Mouse (Mus musculus) midbrain, postnatal 0 days (tissue): ENCODE data around the gene Mlec. TPM values are rescaled to one million over a fixed set of nuclear protein-coding genes. Genes with fewer than 3 reads are reported as not detected.

Experiments
- ATAC-seq: fragments of 200-750 bp; cut with Nextera tagmentation; 2 replicates; pipeline ENCODE4 v1.8.0; 2017; ENCODE audit warnings: moderate number of reproducible peaks, mild to moderate bottlenecking, moderate TSS enrichment, moderate library complexity; ENCODE audit not compliant: low FRiP score
- DNase-seq: peaks from one replicate; pipeline ENCODE4 v3.0.0-alpha.2; 2015; ENCODE audit warnings: low spot score
- H3K27ac ChIP-seq: fragments of 300-500 bp; sonication (generic); 2 replicates; pipeline ENCODE4 v1.5.1; 2014; ENCODE audit warnings: low read depth, mild to moderate bottlenecking, low read length, mixed read lengths
- H3K27me3 ChIP-seq: fragments of 300-500 bp; sonication (generic); 2 replicates; pipeline ENCODE4 v1.6.1; 2014; ENCODE audit warnings: low read length, control low read depth, mixed read lengths; ENCODE audit not compliant: insufficient read depth
- H3K36me3 ChIP-seq: fragments of 300-500 bp; sonication (generic); 2 replicates; pipeline ENCODE4 v1.6.1; 2014; ENCODE audit warnings: low read length, control low read depth, mixed read lengths; ENCODE audit not compliant: insufficient read depth
- H3K4me1 ChIP-seq: fragments of 300-500 bp; sonication (generic); 2 replicates; pipeline ENCODE4 v1.6.1; 2014; ENCODE audit warnings: mild to moderate bottlenecking, control low read depth, antibody characterized with exemption, low read length, mixed read lengths; ENCODE audit not compliant: insufficient read depth
- H3K4me2 ChIP-seq: fragments of 300-500 bp; sonication (generic); 2 replicates; pipeline ENCODE4 v1.6.1; 2014; ENCODE audit warnings: low read depth, mild to moderate bottlenecking, low read length, mixed read lengths; ENCODE audit not compliant: poor library complexity, severe bottlenecking
- H3K4me3 ChIP-seq: fragments of 300-500 bp; sonication (generic); 2 replicates; pipeline ENCODE4 v1.5.1; 2014; ENCODE audit warnings: low read depth, mild to moderate bottlenecking, low read length, moderate library complexity
- H3K9ac ChIP-seq: fragments of 300-500 bp; sonication (generic); replicated peaks from 2 replicates; pipeline ENCODE4 v1.6.1; 2014; ENCODE audit warnings: mild to moderate bottlenecking, low read length, moderate library complexity, mixed read lengths; ENCODE audit not compliant: poor library complexity, severe bottlenecking
- H3K9me3 ChIP-seq: fragments of 300-500 bp; sonication (generic); 2 replicates; pipeline ENCODE4 v1.6.1; 2016; ENCODE audit warnings: low read length, control low read depth
- CTCF ChIP-seq: IDR thresholded peaks from 2 replicates; pipeline ENCODE4 v1.5.1; 2016; ENCODE audit warnings: antibody characterized with exemption, mild to moderate bottlenecking
- WGBS: fragments of 180-500 bp; shearing (Covaris S2); extraction: QIAGEN DNeasy Blood & Tissue Kit; methylation state at CpG from one replicate; pipeline ENCODE4 v1.1.7; 2014; 5-methylcytosine and 5-hydroxymethylcytosine counted together
- polyA plus RNA-seq: library from polyadenylated mRNA; unstranded; fragments of >200 nt; fragmentation: Nextera tagmentation; extraction: Ambion mirVana; gene quantifications from 2 replicates; pipeline ENCODE4 v1.2.1, GENCODE M21; 2015
- total RNA-seq: library from RNA; depleted of rRNA; stranded (reverse); fragments of >200 nt; gene quantifications from 2 replicates; pipeline ENCODE4 v1.2.3, GENCODE M21; 2014

Gene Mlec
- total and polyA plus RNA-seq, 2 experiments from 2014 or later, result 16.2 to 64.6 TPM

DNA sequence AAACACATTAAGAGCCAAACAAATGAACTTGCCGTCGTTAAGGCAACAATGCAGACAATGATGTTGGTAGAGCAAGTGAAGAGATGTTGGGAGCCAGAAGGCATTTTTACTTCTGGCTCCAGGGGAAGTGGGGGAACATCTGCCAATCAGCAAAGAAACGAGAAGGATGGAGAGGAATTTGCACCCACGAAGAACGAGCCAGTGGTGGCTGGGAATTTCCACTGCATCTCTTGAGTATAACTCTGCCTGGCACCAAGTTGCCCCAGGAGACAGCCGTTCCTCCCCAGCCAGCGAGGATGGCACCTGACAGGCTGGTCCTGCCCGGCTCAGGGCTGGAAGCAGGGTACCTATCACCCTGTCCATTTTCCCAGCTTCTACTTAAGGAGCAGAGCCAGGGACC, 24.9 kb upstream of the Mlec start:
- DNase-seq, result no peak
- Histone ChIP-seq H3K27ac (no peak overlapping the region), H3K27me3 (no peaks in the 10 kb centered on the region), H3K4me2 (no peak overlapping the region), H3K9me3 (no peaks in the 10 kb centered on the region), H3K4me1 (peaks cover 4% of the 10 kb centered on the region; the same call in 1 of the 2 replicates), H3K9ac (no peak overlapping the region), H3K36me3 (no peaks in the 10 kb centered on the region), H3K4me3 (no peak overlapping the region)
- 78% methylated on average over 8 of the region's 8 CpGs for WGBS
- TF ChIP-seq CTCF, result no peak
- ATAC-seq, result no peak

DNA sequence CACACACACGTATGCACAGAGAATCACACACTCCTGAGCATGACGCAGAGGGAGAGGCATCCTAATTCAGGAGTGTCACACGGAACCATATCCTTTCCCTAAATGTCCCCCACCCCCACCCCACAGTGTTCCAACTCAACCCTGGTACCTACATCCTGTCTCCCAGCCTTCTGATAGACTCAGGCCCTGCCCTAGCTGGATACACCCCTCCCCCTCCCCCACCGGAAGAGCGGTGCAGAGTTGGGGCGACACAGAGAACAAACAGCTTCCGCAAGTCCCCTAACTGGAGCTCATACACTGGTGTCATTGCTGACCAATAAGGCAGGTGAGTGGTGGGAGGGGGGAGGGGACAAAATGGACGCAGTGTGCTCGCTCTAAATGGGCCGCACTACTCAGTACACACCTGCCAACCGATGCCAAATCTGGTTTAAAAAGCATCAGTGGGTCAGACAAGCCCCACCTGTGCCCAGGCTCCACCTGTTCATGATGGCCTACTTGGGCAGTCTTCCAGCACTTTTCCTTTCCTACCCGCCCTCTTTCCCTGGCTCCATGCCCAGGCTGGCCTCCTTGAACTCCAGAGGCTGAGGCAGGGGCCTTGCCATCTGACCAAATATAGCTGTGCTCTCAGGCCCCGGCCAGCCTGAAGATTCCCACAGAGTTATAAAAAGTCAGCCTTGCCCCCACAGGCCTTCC, 23.4 kb upstream of the Mlec start:
- TF ChIP-seq CTCF, result no peak
- H3K36me3 ChIP-seq, result no peaks in the 10 kb centered on the region
- H3K4me1 ChIP-seq, result peaks cover 2% of the 10 kb centered on the region; the same call in 1 of the 2 replicates
- ATAC-seq (no peak), DNase-seq (peak; percentile 45)
- no peak overlapping the region for H3K4me3 ChIP-seq
- no peak overlapping the region for H3K27ac ChIP-seq
- no peak overlapping the region for H3K9ac ChIP-seq
- no peaks in the 10 kb centered on the region for H3K9me3 ChIP-seq
- H3K27me3 ChIP-seq, result no peaks in the 10 kb centered on the region
- 81% methylated on average over 13 of the region's 13 CpGs for WGBS
- no peak overlapping the region for H3K4me2 ChIP-seq

GRCm38 (mm10) chr5:115179596-115179995, 21.6 kb upstream of the Mlec start:
- Histone ChIP-seq H3K4me2 (no peak overlapping the region), H3K27ac (no peak overlapping the region), H3K9me3 (no peaks in the 10 kb centered on the region), H3K36me3 (no peaks in the 10 kb centered on the region), H3K9ac (no peak overlapping the region), H3K27me3 (no peaks in the 10 kb centered on the region), H3K4me3 (no peak overlapping the region), H3K4me1 (no peaks in the 10 kb centered on the region; the same call in 1 of the 2 replicates)
- TF ChIP-seq CTCF, result no peak
- WGBS, result 96% methylated on average over 11 of the region's 11 CpGs
- DNase-seq (no peak), ATAC-seq (no peak)

DNA sequence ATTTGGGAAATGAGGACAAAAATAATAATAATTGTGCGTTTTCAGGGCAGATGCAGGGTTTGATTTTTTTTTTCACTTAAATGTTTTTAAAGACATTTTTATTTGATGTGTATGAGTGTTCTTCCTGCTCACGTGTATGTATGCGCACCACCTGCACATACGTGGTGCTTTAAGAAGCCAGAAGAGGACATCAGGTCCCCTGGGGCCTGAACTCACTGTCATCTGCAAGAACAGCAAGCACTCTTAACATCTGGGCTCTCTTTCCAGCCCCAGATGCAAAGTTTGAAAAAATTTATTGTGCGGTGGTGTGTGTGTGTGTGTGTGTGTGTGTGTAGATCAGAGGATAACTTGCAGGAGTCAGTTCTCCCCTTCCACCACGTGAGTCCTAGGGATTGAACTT, 19.9 kb upstream of the Mlec start:
- H3K9me3 ChIP-seq, result no peaks in the 10 kb centered on the region
- H3K27ac ChIP-seq, result no peak overlapping the region
- no peaks in the 10 kb centered on the region for H3K27me3 ChIP-seq
- no peak overlapping the region for H3K4me3 ChIP-seq
- H3K4me2 ChIP-seq, result no peak overlapping the region
- no peak overlapping the region for H3K9ac ChIP-seq
- no peak for ATAC-seq
- WGBS, result 69% methylated on average over 6 of the region's 6 CpGs
- no peak for DNase-seq
- no peak for TF ChIP-seq CTCF
- no peaks in the 10 kb centered on the region for H3K4me1 ChIP-seq
- H3K36me3 ChIP-seq, result no peaks in the 10 kb centered on the region

- no peak overlapping the region for H3K27ac ChIP-seq
- DNase-seq, result no peak
- 94% methylated on average over 1 of the region's 1 CpGs for WGBS
- H3K9me3 ChIP-seq, result no peaks in the 10 kb centered on the region
- H3K4me3 ChIP-seq, result no peak overlapping the region
- no peak overlapping the region for H3K9ac ChIP-seq
- H3K4me1 ChIP-seq, result no peaks in the 10 kb centered on the region
- no peaks in the 10 kb centered on the region for H3K36me3 ChIP-seq
- no peak for ATAC-seq
- H3K4me2 ChIP-seq, result no peak overlapping the region
- peak; percentile 25; the same call in 1 of the 2 replicates for TF ChIP-seq CTCF
- H3K27me3 ChIP-seq, result no peaks in the 10 kb centered on the region
These were observed 16.6 kb upstream of the Mlec start for GRCm38 (mm10) chr5:115174554-115174953.

GRCm38 (mm10) chr5:115170150-115170549, 12.2 kb upstream of the Mlec start:
- no peak for TF ChIP-seq CTCF
- Histone ChIP-seq H3K27me3 (no peaks in the 10 kb centered on the region), H3K9me3 (no peaks in the 10 kb centered on the region), H3K4me2 (no peak overlapping the region), H3K36me3 (no peaks in the 10 kb centered on the region), H3K4me1 (no peaks in the 10 kb centered on the region), H3K27ac (no peak overlapping the region), H3K9ac (no peak overlapping the region), H3K4me3 (no peak overlapping the region)
- ATAC-seq, result no peak
- 84% methylated on average over 8 of the region's 8 CpGs for WGBS
- no peak for DNase-seq
